ENCODE assay signal across 9 mouse cellular contexts in genomic region chr13:48261341-48262221, GRCm38 (mm10). TPM values are rescaled to one million over a fixed set of nuclear protein-coding genes. Genes with fewer than 3 reads are reported as not detected.
DNase-seq lines count a peak whose midpoint lies in the region; ATAC-seq and TF ChIP-seq lines count a peak whose summit lies in the region.
"Had no signal": no experiment of that assay in that cellular context is flagged by ENCODE, and none has a peak within 500 bp of the region (broad histone marks: within the 10 kb centered on the region; RNA-seq: fewer than 3 reads in every experiment).

No protein-coding gene starts in this region.

- peak overlapping the region; percentile 83 for H3K4me3 ChIP-seq in embryonic facial prominence, embryonic 14.5 days (ENCODE audit: low read depth, low read length)
- peak overlapping the region; percentile 69 for H3K4me3 ChIP-seq in heart, embryonic 11.5 days (ENCODE audit: low read depth, low read length)
- peak overlapping the region; percentile 91 for H3K4me3 ChIP-seq in kidney, embryonic 16.5 days (ENCODE audit: low read length)
- peak overlapping the region; percentile 76 for H3K4me3 ChIP-seq in liver, adult 2 months (ENCODE audit: insufficient read depth, low read depth, low read length)

- WGBS in embryonic facial prominence, embryonic 14.5 days = under 1% methylated on average over 30 of the region's 98 CpGs
- WGBS in heart, embryonic 11.5 days (ENCODE audit: insufficient replicate concordance) = under 1% methylated on average over 97 of the region's 98 CpGs
- under 1% methylated on average over 89 of the region's 98 CpGs for WGBS in kidney, embryonic 16.5 days
- WGBS in liver, adult 2 months = under 1% methylated on average over 98 of the region's 98 CpGs

- peak; percentile 27 for ATAC-seq in embryonic facial prominence, embryonic 14.5 days (ENCODE audit: low read depth)
- ATAC-seq in heart, embryonic 11.5 days (replicated peaks; ENCODE audit: insufficient number of reproducible peaks, low FRiP score, low TSS enrichment) = peak; percentile 21
- peak; percentile 39; the same call in 1 of the 2 replicates for ATAC-seq in kidney, embryonic 16.5 days (ENCODE audit: low FRiP score, low TSS enrichment)

- H3K27ac ChIP-seq in embryonic facial prominence, embryonic 14.5 days (replicated peaks; ENCODE audit: low read depth, low read length) = peak overlapping the region; percentile 93
- H3K27ac ChIP-seq in heart, embryonic 11.5 days (ENCODE audit: low read depth, low read length) = peak overlapping the region; percentile 76
- H3K27ac ChIP-seq in kidney, embryonic 16.5 days (ENCODE audit: low read length) = peak overlapping the region; percentile 95
- H3K27ac ChIP-seq in liver, adult 2 months (replicated peaks; ENCODE audit: insufficient read depth, low read depth, low read length) = peak overlapping the region; percentile 22

- H3K4me1 ChIP-seq in embryonic facial prominence, embryonic 14.5 days (ENCODE audit: control insufficient read depth, insufficient read depth, low read length) = peaks cover 3% of the 10 kb centered on the region; the same call in 1 of the 2 replicates
- no peaks in the 10 kb centered on the region for H3K4me1 ChIP-seq in heart, embryonic 11.5 days (ENCODE audit: control insufficient read depth, insufficient read depth, low read length)
- peaks cover 7% of the 10 kb centered on the region; the same call in 1 of the 2 replicates for H3K4me1 ChIP-seq in kidney, embryonic 16.5 days (ENCODE audit: insufficient read depth, low read length)
- H3K4me1 ChIP-seq in liver, adult 2 months (ENCODE audit: control insufficient read depth, insufficient read depth, low read length) = peaks cover 2% of the 10 kb centered on the region

- H3K9ac ChIP-seq in embryonic facial prominence, embryonic 14.5 days (ENCODE audit: low read depth, low read length) = peak overlapping the region; percentile 86
- H3K9ac ChIP-seq in heart, embryonic 11.5 days (ENCODE audit: low read depth, low read length) = peak overlapping the region; percentile 80
- peak overlapping the region; percentile 95 for H3K9ac ChIP-seq in kidney, embryonic 16.5 days (replicated peaks; ENCODE audit: low read length)
- H3K9ac ChIP-seq in liver, adult 2 months (ENCODE audit: low read depth, low read length) = peak overlapping the region; percentile 81

- DNase-seq in thymus, postnatal 0 days (ENCODE audit: low spot score) = peak; percentile 2
- DNase-seq in thymus, postnatal 10 days (ENCODE audit: low spot score in 2 of 2) = no peak
- DNase-seq in embryonic facial prominence, embryonic 14.5 days (ENCODE audit: low spot score) = peak; percentile 58
- peak; percentile 17 for DNase-seq in liver, adult 2 months (ENCODE audit: extremely low read depth, low read depth, low spot score)
- DNase-seq in neural tube, embryonic 10.5 days (ENCODE audit: extremely low spot score, low spot score) = peak; percentile 78
- peak; percentile 70 for DNase-seq in urinary bladder, adult 2 months (ENCODE audit: low spot score)

- H3K9me3 ChIP-seq in embryonic facial prominence, embryonic 14.5 days (ENCODE audit: control insufficient read depth, low read length) = no peaks in the 10 kb centered on the region
- H3K9me3 ChIP-seq in heart, embryonic 11.5 days (replicated peaks; ENCODE audit: control insufficient read depth, low read length) = no peaks in the 10 kb centered on the region
- H3K9me3 ChIP-seq in kidney, embryonic 16.5 days (ENCODE audit: low read length) = no peaks in the 10 kb centered on the region

- no peaks in the 10 kb centered on the region for H3K27me3 ChIP-seq in embryonic facial prominence, embryonic 14.5 days (replicated peaks; ENCODE audit: control insufficient read depth, insufficient read depth, low read length)
- peaks cover 3% of the 10 kb centered on the region; the same call in 1 of the 2 replicates for H3K27me3 ChIP-seq in heart, embryonic 11.5 days (ENCODE audit: control insufficient read depth, insufficient read depth, low read length)
- no peaks in the 10 kb centered on the region for H3K27me3 ChIP-seq in kidney, embryonic 16.5 days (ENCODE audit: insufficient read depth, low read length)
- H3K27me3 ChIP-seq in liver, adult 2 months (ENCODE audit: control insufficient read depth, insufficient read depth, low read length) = no peaks in the 10 kb centered on the region
- H3K27me3 ChIP-seq: CH12.LX had no signal

- no peaks in the 10 kb centered on the region for H3K36me3 ChIP-seq in embryonic facial prominence, embryonic 14.5 days (ENCODE audit: control insufficient read depth, insufficient read depth, low read length)
- H3K36me3 ChIP-seq in heart, embryonic 11.5 days (ENCODE audit: control insufficient read depth, insufficient read depth, low read length) = no peaks in the 10 kb centered on the region
- no peaks in the 10 kb centered on the region for H3K36me3 ChIP-seq in kidney, embryonic 16.5 days (ENCODE audit: insufficient read depth, low read length)
- no peaks in the 10 kb centered on the region for H3K36me3 ChIP-seq in liver, adult 2 months (ENCODE audit: control insufficient read depth, insufficient read depth, low read length)

- 0 out of 2 replicates have a peak, but pooled peaks have one; percentile 3 for TF ChIP-seq POLR2A in liver, adult 2 months (IDR thresholded peaks at IDR 0.05; ENCODE audit: extremely low read depth, insufficient read depth, low read length)

- no peaks in the 10 kb centered on the region for H3K79me2 ChIP-seq in liver, adult 2 months (ENCODE audit: control insufficient read depth, insufficient read depth, low read length)

- TF ChIP-seq CTCF in liver, adult 2 months (IDR thresholded peaks at IDR 0.05; ENCODE audit: low read depth, low read length) = no peak

- H3K4me2 ChIP-seq in embryonic facial prominence, embryonic 14.5 days (ENCODE audit: low read depth, low read length) = peak overlapping the region; percentile 91
- peak overlapping the region; percentile 83 for H3K4me2 ChIP-seq in heart, embryonic 11.5 days
- H3K4me2 ChIP-seq in kidney, embryonic 16.5 days (replicated peaks; ENCODE audit: low read depth, low read length) = peak overlapping the region; percentile 59

RNA-seq across cellular contexts. Expression of gene Id4, which starts 0.6 kb away (rescaled TPM):
- 2.4 and 3.6 TPM in 2 replicates for polyA plus RNA-seq in thymus, postnatal 0 days (2015; fragmentation: Nextera tagmentation; extraction: Ambion mirVana)
- polyA plus RNA-seq in embryonic facial prominence, embryonic 14.5 days (2014; fragmentation: Nextera tagmentation; extraction: Ambion mirVana) = 11.8 and 13.0 TPM in 2 replicates
- polyA plus RNA-seq in heart, embryonic 11.5 days (2014; fragmentation: Nextera tagmentation; extraction: Ambion mirVana) = 3.2 and 4.9 TPM in 2 replicates
- polyA plus RNA-seq in kidney, embryonic 16.5 days (2015; fragmentation: Nextera tagmentation; extraction: Ambion mirVana) = 5.7 and 13.7 TPM in 2 replicates
- total RNA-seq in liver, adult 2 months (2014; rRNA removed) = 0.46 and 0.81 TPM in 2 replicates
- polyA plus RNA-seq in liver, adult 2 months (2012; rRNA removed) = 0.27 and 0.56 TPM in 2 replicates
- polyA plus RNA-seq in urinary bladder, adult 2 months (2012; rRNA removed) = 93.6 and 98.2 TPM in 2 replicates
- total RNA-seq: CH12.LX had no signal

Comparison
In these comparisons a context has a peak if more than half of its experiments do, and no peak if none do; other contexts are left out.
1. DNase-seq: peak in thymus, postnatal 0 days (single experiment), embryonic facial prominence, embryonic 14.5 days (single experiment), liver, adult 2 months (single experiment), neural tube, embryonic 10.5 days (single experiment) and urinary bladder, adult 2 months (single experiment); none in thymus, postnatal 10 days (0 of 2).
2. H3K27ac ChIP-seq: peak in every context shown above with its lines; median percentile 95 in kidney, embryonic 16.5 days; 93 in embryonic facial prominence, embryonic 14.5 days; 76 in heart, embryonic 11.5 days; 22 in liver, adult 2 months.
3. Peak in every context shown above with its lines, with median percentiles within 50 percentile points of each other: ATAC-seq, H3K4me2 ChIP-seq, H3K4me3 ChIP-seq and H3K9ac ChIP-seq.